In the genomic region with DNA sequence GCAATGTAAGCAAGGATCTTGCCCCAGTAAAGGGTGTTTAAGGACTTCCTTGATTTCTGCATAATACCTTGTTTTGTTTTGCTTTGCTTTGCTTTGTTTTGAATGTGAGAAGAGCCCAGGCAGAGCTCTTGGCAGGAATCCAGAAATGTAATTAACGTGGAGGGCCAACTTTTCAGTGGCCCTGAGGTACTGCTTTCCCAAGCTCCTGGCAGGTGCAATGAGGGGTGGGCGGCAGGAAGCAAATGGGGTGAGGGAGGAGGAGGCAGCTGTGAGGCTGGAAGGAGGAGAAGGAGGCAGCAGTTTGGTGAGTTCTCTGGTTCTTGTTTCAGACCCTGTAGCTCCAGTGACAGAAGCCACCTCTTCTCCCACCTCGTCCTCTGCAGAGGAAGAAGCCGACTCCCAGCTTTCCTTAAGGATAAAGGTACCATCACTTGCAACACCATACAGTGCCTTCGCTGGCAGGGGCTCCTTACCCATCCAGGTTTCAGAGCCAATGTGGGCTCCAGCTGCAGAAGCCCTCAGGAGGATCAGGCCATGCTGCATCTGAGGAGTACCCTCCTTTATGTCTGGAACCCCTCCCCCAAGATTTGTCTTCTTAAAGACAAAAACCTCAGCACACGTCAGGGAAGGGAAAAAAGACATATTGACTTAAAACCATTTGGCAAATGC, we compare ENCODE assay signal across 10 mouse cellular contexts. TPM values are rescaled to one million over a fixed set of nuclear protein-coding genes. Genes with fewer than 3 reads are reported as not detected.
DNase-seq lines count a peak whose midpoint lies in the region; ATAC-seq and TF ChIP-seq lines count a peak whose summit lies in the region.
"Had no signal": no experiment of that assay in that cellular context is flagged by ENCODE, and none has a peak within 500 bp of the region (broad histone marks: within the 10 kb centered on the region; RNA-seq: fewer than 3 reads in every experiment).

No protein-coding gene starts in this region.

- 17% methylated on average over 6 of the region's 6 CpGs for WGBS in forebrain, embryonic 14.5 days
- WGBS in limb, embryonic 14.5 days = 5% methylated on average over 6 of the region's 6 CpGs

- H3K9me3 ChIP-seq in forebrain, embryonic 14.5 days (replicated peaks; ENCODE audit: control insufficient read depth, low read length) = no peaks in the 10 kb centered on the region
- no peaks in the 10 kb centered on the region for H3K9me3 ChIP-seq in limb, embryonic 14.5 days (ENCODE audit: control insufficient read depth, low read length)
- H3K9me3 ChIP-seq: liver, embryonic 15.5 days had no signal

- DNase-seq in frontal cortex, postnatal 10 days (ENCODE audit: low spot score in 2 of 2) = no peak
- DNase-seq in 3T3-L1 (ENCODE audit: low read depth, low spot score) = peak; percentile 25
- DNase-seq in forebrain, embryonic 14.5 days (ENCODE audit: low spot score) = peak; percentile 81
- DNase-seq in limb, embryonic 14.5 days (ENCODE audit: low spot score) = peak; percentile 42
- DNase-seq in ovary, postnatal 36 days (ENCODE audit: low spot score) = no peak
- no peak for DNase-seq in right cerebral cortex, postnatal 36 days (ENCODE audit: low spot score in 2 of 2)
- DNase-seq in cerebellum, adult 18-20 months = no peak
- DNase-seq: kidney, adult 18-20 months had no signal

- 0 out of 2 replicates have a peak, but pooled peaks cover 6% of the 10 kb centered on the region for H3K27me3 ChIP-seq in forebrain, embryonic 14.5 days (replicated peaks; ENCODE audit: control insufficient read depth, insufficient read depth, low read length)
- no peaks in the 10 kb centered on the region for H3K27me3 ChIP-seq in limb, embryonic 14.5 days (ENCODE audit: control insufficient read depth, insufficient read depth, low read length)
- H3K27me3 ChIP-seq: liver, embryonic 15.5 days had no signal

- no peaks in the 10 kb centered on the region for H3K36me3 ChIP-seq in forebrain, embryonic 14.5 days (ENCODE audit: control insufficient read depth, insufficient read depth, low read length)
- H3K36me3 ChIP-seq in limb, embryonic 14.5 days (ENCODE audit: control insufficient read depth, insufficient read depth, low read length) = no peaks in the 10 kb centered on the region
- H3K36me3 ChIP-seq: liver, embryonic 15.5 days had no signal

- 0 out of 2 replicates have a peak overlapping the region, but pooled peaks have one; percentile 16 for H3K4me2 ChIP-seq in forebrain, embryonic 14.5 days (ENCODE audit: low read length)
- H3K4me2 ChIP-seq in limb, embryonic 14.5 days (replicated peaks; ENCODE audit: low read depth, low read length, severe bottlenecking) = peak overlapping the region; percentile 27; the same call in 1 of the 2 replicates
- H3K4me2 ChIP-seq: liver, embryonic 15.5 days had no signal

- H3K27ac ChIP-seq in forebrain, embryonic 14.5 days (ENCODE audit: low read depth, low read length) = peak overlapping the region; percentile 66
- peak overlapping the region; percentile 67 for H3K27ac ChIP-seq in limb, embryonic 14.5 days (replicated peaks; ENCODE audit: low read depth, low read length)
- H3K27ac ChIP-seq: liver, embryonic 15.5 days had no signal

- TF ChIP-seq POLR2A in limb, embryonic 14.5 days (IDR thresholded peaks at IDR 0.05; ENCODE audit: borderline replicate concordance, extremely low read depth, insufficient read depth, insufficient read length) = no peak

- no peak overlapping the region for H3K4me3 ChIP-seq in forebrain, embryonic 14.5 days (ENCODE audit: low read depth, low read length)
- H3K4me3 ChIP-seq in limb, embryonic 14.5 days (replicated peaks; ENCODE audit: low read length) = no peak overlapping the region
- H3K4me3 ChIP-seq: liver, embryonic 15.5 days had no signal

- ATAC-seq in frontal cortex, adult (ENCODE audit: low TSS enrichment) = peak; percentile 36; the same call in 1 of the 2 replicates
- peak; percentile 66 for ATAC-seq in forebrain, embryonic 14.5 days
- ATAC-seq in limb, embryonic 14.5 days (ENCODE audit: low FRiP score, low read depth) = peak; percentile 58; the same call in 1 of the 2 replicates

- no peak overlapping the region for H3K9ac ChIP-seq in forebrain, embryonic 14.5 days (ENCODE audit: low read length)
- H3K9ac ChIP-seq in limb, embryonic 14.5 days (ENCODE audit: low read depth, low read length, severe bottlenecking) = no peak overlapping the region
- H3K9ac ChIP-seq: liver, embryonic 15.5 days had no signal

- H3K4me1 ChIP-seq in forebrain, embryonic 14.5 days (ENCODE audit: control insufficient read depth, insufficient read depth, low read length) = peaks cover 26% of the 10 kb centered on the region
- H3K4me1 ChIP-seq in limb, embryonic 14.5 days (ENCODE audit: control insufficient read depth, insufficient read depth, low read length) = peaks cover 34% of the 10 kb centered on the region
- H3K4me1 ChIP-seq: liver, embryonic 15.5 days had no signal

RNA-seq across cellular contexts. Expression of a gene that starts 36.2 kb away (rescaled TPM):
- 17.4 and 22.2 TPM in 2 replicates for polyA plus RNA-seq in forebrain, embryonic 14.5 days (2014; fragmentation: Nextera tagmentation; extraction: Ambion mirVana)
- 82.2 and 82.3 TPM in 2 replicates for polyA plus RNA-seq in limb, embryonic 14.5 days (2012; rRNA removed)
- polyA plus RNA-seq in limb, embryonic 14.5 days (2014; fragmentation: Nextera tagmentation; extraction: Ambion mirVana) = 88.8 and 96.9 TPM in 2 replicates

Comparison
In these comparisons a context has a peak if more than half of its experiments do, and no peak if none do; other contexts are left out.
1. DNase-seq: peak in 3T3-L1 (single experiment), forebrain, embryonic 14.5 days (single experiment) and limb, embryonic 14.5 days (single experiment); none in frontal cortex, postnatal 10 days (0 of 2), ovary, postnatal 36 days (single experiment), right cerebral cortex, postnatal 36 days (0 of 2) and cerebellum, adult 18-20 months (0 of 2).
2. Peak in every context shown above with its lines, with median percentiles within 50 percentile points of each other: ATAC-seq.